Mouse (Mus musculus) C2C12 (cell line): ENCODE measurements at regions not wholly inside any gene's neighbourhood (a gene's known extent, or its start where the extent isn't known, plus 50 kb on each side); places are given as distances from the start of the nearest gene placed in this dataset.

Experiments
- H3K27me3 ChIP-seq: one replicate; pipeline ENCODE4 v1.6.1; 2011; ENCODE audit not compliant: control insufficient read depth, insufficient read depth, insufficient read length
- H3K36me3 ChIP-seq: one replicate; pipeline ENCODE4 v1.6.1; 2011; ENCODE audit not compliant: control insufficient read depth, insufficient read depth
- H3K4me3 ChIP-seq: one replicate; pipeline ENCODE4 v1.5.1; 2011; ENCODE audit warnings: mild to moderate bottlenecking, control low read depth; ENCODE audit not compliant: poor library complexity, insufficient read depth, severe bottlenecking
- H3K79me2 ChIP-seq: one replicate; pipeline ENCODE4 v1.6.1; 2011; ENCODE audit not compliant: control insufficient read depth, insufficient read depth
- H3K79me3 ChIP-seq: one replicate; pipeline ENCODE4 v1.6.1; 2011; ENCODE audit warnings: low read depth, control low read depth
- H3ac ChIP-seq: one replicate; pipeline ENCODE3; 2011; ENCODE audit warnings: low read depth; ENCODE audit not compliant: control insufficient read depth, insufficient read length
- CEBPB ChIP-seq: IDR thresholded peaks from one replicate; pipeline ENCODE4 v1.6.1; 2011; ENCODE audit warnings: low read depth, mild to moderate bottlenecking, control low read depth, moderate library complexity
- CTCF ChIP-seq: IDR thresholded peaks from one replicate; pipeline ENCODE4 v1.5.1; 2011; ENCODE audit not compliant: control insufficient read depth, insufficient read depth, insufficient read length
- FOSL1 ChIP-seq: IDR thresholded peaks from one replicate; pipeline ENCODE4 v1.8.0; 2011; ENCODE audit warnings: mild to moderate bottlenecking, low read length; ENCODE audit not compliant: poor library complexity, insufficient read depth, severe bottlenecking
- MAX ChIP-seq: IDR thresholded peaks from one replicate; pipeline ENCODE4 v1.6.1; 2011; ENCODE audit warnings: mild to moderate bottlenecking, control low read depth
- MYOD1 ChIP-seq: IDR thresholded peaks from one replicate; pipeline ENCODE4 v1.6.1; 2011; ENCODE audit warnings: low read depth; ENCODE audit not compliant: control insufficient read depth, insufficient read length
- MYOG ChIP-seq: IDR thresholded peaks from one replicate; pipeline ENCODE4 v1.6.1; 2011; ENCODE audit not compliant: control insufficient read depth, insufficient read length; ENCODE audit errors: extremely low read depth
- USF1 ChIP-seq: IDR thresholded peaks from one replicate; pipeline ENCODE4 v1.6.1; 2011; ENCODE audit warnings: low read depth, mild to moderate bottlenecking, control low read depth, moderate library complexity

- TF ChIP-seq FOSL1, result no peak
- TF ChIP-seq CEBPB, result no peak
- TF ChIP-seq MYOG, result no peak
- TF ChIP-seq MYOD1, result no peak
- no peak for TF ChIP-seq USF1
- TF ChIP-seq CTCF, result no peak
- no peak for TF ChIP-seq MAX
- no peak overlapping the region for H3K4me3 ChIP-seq
- H3ac ChIP-seq, result no peak overlapping the region
- no peaks in the 10 kb centered on the region for H3K36me3 ChIP-seq
- no peaks in the 10 kb centered on the region for H3K79me2 ChIP-seq
- no peaks in the 10 kb centered on the region for H3K27me3 ChIP-seq
- no peaks in the 10 kb centered on the region for H3K79me3 ChIP-seq
Observed at GRCm38 (mm10) chr15:63500453-63500852, 344.5 kb downstream of the Gsdmc2 start.

- no peak overlapping the region for H3K4me3 ChIP-seq
- H3K36me3 ChIP-seq, result no peaks in the 10 kb centered on the region
- no peaks in the 10 kb centered on the region for H3K27me3 ChIP-seq
- no peaks in the 10 kb centered on the region for H3K79me3 ChIP-seq
- no peak for TF ChIP-seq MYOD1
- H3ac ChIP-seq, result no peak overlapping the region
- H3K79me2 ChIP-seq, result no peaks in the 10 kb centered on the region
Observed at GRCm38 (mm10) chr15:63498483-63498882, 346.5 kb downstream of the Gsdmc2 start.

GRCm38 (mm10) chr15:63497207-63497606 is 347.8 kb downstream of the Gsdmc2 start:
- Histone ChIP-seq H3K36me3 (no peaks in the 10 kb centered on the region), H3K79me2 (no peaks in the 10 kb centered on the region), H3K27me3 (no peaks in the 10 kb centered on the region), H3K79me3 (no peaks in the 10 kb centered on the region), H3ac (no peak overlapping the region), H3K4me3 (no peak overlapping the region)
- TF ChIP-seq CTCF (no peak), MAX (no peak)

GRCm38 (mm10) chr15:63484910-63485309 is 360.1 kb downstream of the Gsdmc2 start:
- Histone ChIP-seq H3K36me3 (no peaks in the 10 kb centered on the region), H3K79me2 (no peaks in the 10 kb centered on the region), H3K4me3 (no peak overlapping the region), H3K79me3 (no peaks in the 10 kb centered on the region), H3ac (no peak overlapping the region), H3K27me3 (no peaks in the 10 kb centered on the region)
- TF ChIP-seq MYOG (no peak), MYOD1 (no peak), MAX (no peak), FOSL1 (no peak), CTCF (no peak), CEBPB (no peak), USF1 (no peak)

- no peak overlapping the region for H3K4me3 ChIP-seq
- no peak overlapping the region for H3ac ChIP-seq
- no peaks in the 10 kb centered on the region for H3K79me3 ChIP-seq
- no peak for TF ChIP-seq MAX
- no peak for TF ChIP-seq USF1
- no peak for TF ChIP-seq CEBPB
- no peaks in the 10 kb centered on the region for H3K27me3 ChIP-seq
- H3K36me3 ChIP-seq, result no peaks in the 10 kb centered on the region
- H3K79me2 ChIP-seq, result no peaks in the 10 kb centered on the region
Observed at GRCm38 (mm10) chr15:63484217-63484887, 360.6 kb downstream of the Gsdmc2 start.

GRCm38 (mm10) chr15:63479270-63479805 is 365.6 kb downstream of the Gsdmc2 start:
- H3K27me3 ChIP-seq, result no peaks in the 10 kb centered on the region
- no peak overlapping the region for H3ac ChIP-seq
- H3K79me3 ChIP-seq, result no peaks in the 10 kb centered on the region
- no peaks in the 10 kb centered on the region for H3K79me2 ChIP-seq
- TF ChIP-seq MYOD1, result no peak
- TF ChIP-seq CEBPB, result no peak
- TF ChIP-seq MYOG, result no peak
- TF ChIP-seq USF1, result no peak
- TF ChIP-seq CTCF, result no peak
- no peak for TF ChIP-seq MAX
- no peak for TF ChIP-seq FOSL1
- no peaks in the 10 kb centered on the region for H3K36me3 ChIP-seq
- no peak overlapping the region for H3K4me3 ChIP-seq
